1 mouse cellular context compared by ENCODE assay signal in genomic region chr7:65693301-65693821, GRCm38 (mm10).
TF ChIP-seq lines count a peak whose summit lies in the region.

No protein-coding gene starts in this region.

TF ChIP-seq in CH12.LX, 34 proteins besides CTCF, POLR2A, EP300 and RAD21 (continued from another document):
- TF ChIP-seq MXI1 (IDR thresholded peaks at IDR 0.05; ENCODE audit: low read depth, low read length): 0 out of 2 replicates have a peak, but pooled peaks have one; percentile 49
- no peak for TF ChIP-seq GABPA (IDR thresholded peaks at IDR 0.05; ENCODE audit: insufficient replicate concordance, low read depth, low read length)
- TF ChIP-seq RCOR1 (conservative IDR thresholded peaks at IDR 0.05; ENCODE audit: low read depth, low read length): no peak
- no peak for TF ChIP-seq MAZ (IDR thresholded peaks at IDR 0.05; ENCODE audit: low read depth, low read length)
- peak; percentile 87 for TF ChIP-seq NRF1 (IDR thresholded peaks at IDR 0.05; ENCODE audit: low read depth, low read length)
- TF ChIP-seq TBP (conservative IDR thresholded peaks at IDR 0.05; ENCODE audit: low read depth, low read length): no peak
- no peak for TF ChIP-seq CHD1 (IDR thresholded peaks at IDR 0.05; ENCODE audit: low read depth, low read length)
- no peak for TF ChIP-seq PAX5 (IDR thresholded peaks at IDR 0.05; ENCODE audit: low read length)
- no peak for TF ChIP-seq JUND (conservative IDR thresholded peaks at IDR 0.05; ENCODE audit: low read depth, low read length)
- TF ChIP-seq USF2 (conservative IDR thresholded peaks at IDR 0.05; ENCODE audit: low read depth, low read length): no peak
- no peak for TF ChIP-seq SMC3 (IDR thresholded peaks at IDR 0.05; ENCODE audit: low read depth, low read length)
- no peak for TF ChIP-seq E2F4 (IDR thresholded peaks at IDR 0.05; ENCODE audit: insufficient replicate concordance, low read depth, low read length)
- TF ChIP-seq POLR2AphosphoS2 (IDR thresholded peaks at IDR 0.05; ENCODE audit: low read depth, low read length): no peak
- TF ChIP-seq ETS1 (conservative IDR thresholded peaks at IDR 0.05; ENCODE audit: low read depth, low read length): no peak
- peak; percentile 83 for TF ChIP-seq TCF12 (IDR thresholded peaks at IDR 0.05; ENCODE audit: low read depth, low read length)
- peak; percentile 70 for TF ChIP-seq NELFE (IDR thresholded peaks at IDR 0.05; ENCODE audit: low read depth, low read length)
- TF ChIP-seq JUN (IDR thresholded peaks at IDR 0.05; ENCODE audit: insufficient read depth, low read depth, low read length): no peak
- TF ChIP-seq ZNF384 (IDR thresholded peaks at IDR 0.05; ENCODE audit: low read depth, low read length): no peak
- TF ChIP-seq MYC (IDR thresholded peaks at IDR 0.05; ENCODE audit: low read depth, low read length): no peak
- TF ChIP-seq USF1 (IDR thresholded peaks at IDR 0.05; ENCODE audit: low read depth, low read length): no peak
- no peak for TF ChIP-seq MEF2A (IDR thresholded peaks at IDR 0.05; ENCODE audit: borderline replicate concordance, low read depth, low read length)
